Mouse (Mus musculus) stomach, embryonic 16.5 days (tissue): ENCODE data around the gene Zgpat. TPM values are rescaled to one million over a fixed set of nuclear protein-coding genes. Genes with fewer than 3 reads are reported as not detected.

ENCODE experiments used
- ATAC-seq: fragments of 200-750 bp; cut with Nextera tagmentation; 2 replicates; pipeline ENCODE4 v1.8.0; 2017; ENCODE audit warnings: moderate number of reproducible peaks, moderate TSS enrichment; ENCODE audit not compliant: insufficient read depth, low FRiP score
- H3K27ac ChIP-seq: fragments of 300-500 bp; sonication (generic); 2 replicates; pipeline ENCODE4 v1.5.1; 2014; ENCODE audit warnings: low read length
- H3K27me3 ChIP-seq: fragments of 300-500 bp; sonication (generic); 2 replicates; pipeline ENCODE4 v1.6.1; 2014; ENCODE audit warnings: low read length, control low read depth, mixed read lengths; ENCODE audit not compliant: control insufficient read depth, insufficient read depth
- H3K36me3 ChIP-seq: fragments of 300-500 bp; sonication (generic); 2 replicates; pipeline ENCODE4 v1.6.1; 2014; ENCODE audit warnings: low read length; ENCODE audit not compliant: control insufficient read depth, insufficient read depth
- H3K4me1 ChIP-seq: fragments of 300-500 bp; sonication (generic); 2 replicates; pipeline ENCODE4 v1.6.1; 2014; ENCODE audit warnings: low read length, control low read depth, mixed read lengths; ENCODE audit not compliant: control insufficient read depth, insufficient read depth
- H3K4me2 ChIP-seq: fragments of 300-500 bp; sonication (generic); 2 replicates; pipeline ENCODE4 v1.6.1; 2014; ENCODE audit warnings: low read depth, low read length, mixed read lengths
- H3K4me3 ChIP-seq: fragments of 300-500 bp; sonication (generic); replicated peaks from 2 replicates; pipeline ENCODE4 v1.5.1; 2014; ENCODE audit warnings: mild to moderate bottlenecking, low read length
- H3K9ac ChIP-seq: fragments of 300-500 bp; sonication (generic); 2 replicates; pipeline ENCODE4 v1.6.1; 2014; ENCODE audit warnings: low read length
- H3K9me3 ChIP-seq: fragments of 300-500 bp; sonication (generic); replicated peaks from 2 replicates; pipeline ENCODE4 v1.6.1; 2016; ENCODE audit warnings: low read length, control low read depth; ENCODE audit not compliant: control insufficient read depth
- WGBS: fragments of 180-500 bp; shearing (Covaris S2); extraction: QIAGEN DNeasy Blood & Tissue Kit; methylation state at CpG from one replicate; pipeline ENCODE4 v1.1.7; 2014; 5-methylcytosine and 5-hydroxymethylcytosine counted together
- polyA plus RNA-seq: library from polyadenylated mRNA; unstranded; fragments of >200 nt; fragmentation: Nextera tagmentation; extraction: Ambion mirVana; gene quantifications from 2 replicates; pipeline ENCODE4 v1.2.1, GENCODE M21; 2015

The Zgpat gene
- polyA plus RNA-seq, 1 experiment from 2014 or later, result 35.6 TPM

DNA sequence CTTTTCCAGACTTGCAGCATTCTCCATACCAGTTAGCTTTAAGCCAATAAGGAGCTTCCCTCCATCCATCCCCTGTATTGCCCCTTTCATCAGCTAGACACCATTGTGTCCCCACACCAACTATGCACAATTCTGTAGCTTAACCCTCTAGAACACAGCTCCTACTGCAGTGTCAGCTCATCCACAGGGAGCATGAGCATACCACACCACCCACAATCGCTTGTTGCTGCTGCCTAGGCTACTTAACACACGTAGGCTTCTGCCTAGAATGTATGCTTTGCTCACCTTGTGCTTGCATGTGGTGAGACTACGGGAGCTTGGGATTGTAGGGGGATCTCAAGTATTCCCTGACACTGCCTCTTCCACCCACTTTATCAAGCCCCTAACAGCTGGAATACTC lies 7.9 kb upstream of the Zgpat start:
- no peak for ATAC-seq
- Histone ChIP-seq H3K4me1 (no peaks in the 10 kb centered on the region), H3K27me3 (no peaks in the 10 kb centered on the region), H3K4me2 (no peak overlapping the region), H3K9me3 (no peaks in the 10 kb centered on the region), H3K36me3 (peaks cover 11% of the 10 kb centered on the region), H3K9ac (no peak overlapping the region), H3K27ac (no peak overlapping the region), H3K4me3 (no peak overlapping the region)
- 82% methylated on average over 3 of the region's 3 CpGs for WGBS

DNA sequence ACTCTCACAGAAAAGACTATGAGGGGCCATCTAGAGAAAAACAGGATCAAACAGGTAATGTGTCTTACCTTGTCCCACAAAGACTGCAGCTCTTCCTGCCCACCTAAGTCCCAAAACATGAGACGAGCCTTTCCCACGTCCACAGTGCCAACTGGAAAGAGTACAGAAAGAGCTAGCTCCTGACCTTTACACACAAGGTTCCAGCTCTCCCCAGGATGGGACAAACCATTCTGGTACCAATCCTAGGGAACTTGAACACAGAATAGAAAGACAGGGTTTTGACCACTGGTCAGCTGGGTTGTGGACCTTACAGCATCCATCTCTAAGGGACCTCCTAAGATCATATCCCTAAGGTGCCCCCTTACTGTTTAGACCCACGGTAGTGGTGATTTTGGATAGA lies 782 bp upstream of the Zgpat start:
- ATAC-seq, result no peak
- Histone ChIP-seq H3K27ac (no peak overlapping the region), H3K4me3 (peak overlapping the region; percentile 81), H3K4me1 (peaks cover 23% of the 10 kb centered on the region), H3K36me3 (peaks cover 3% of the 10 kb centered on the region), H3K9me3 (no peaks in the 10 kb centered on the region), H3K9ac (peak overlapping the region; percentile 91), H3K27me3 (no peaks in the 10 kb centered on the region), H3K4me2 (peak overlapping the region; percentile 96)
- WGBS, result 82% methylated on average over 3 of the region's 3 CpGs

DNA sequence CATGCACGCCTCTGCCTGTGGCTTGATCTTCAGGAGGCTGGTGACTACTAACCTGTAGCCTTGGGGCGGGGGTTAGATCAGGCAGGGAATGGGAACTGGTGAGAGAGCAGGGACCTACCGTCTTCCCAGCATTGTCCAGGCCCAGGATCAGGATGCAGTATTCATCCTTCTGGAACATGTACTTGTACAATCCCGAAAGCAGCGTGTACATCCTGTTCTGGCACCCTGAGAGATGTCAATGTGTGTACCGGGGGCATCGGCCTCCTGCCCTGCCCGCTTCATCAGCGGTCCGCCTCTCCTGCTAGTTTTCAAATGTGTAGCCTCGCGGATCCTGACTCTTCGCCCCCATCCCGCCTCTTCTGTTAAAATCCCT lies 255 bp upstream of the Zgpat start:
- 6% methylated on average over 14 of the region's 14 CpGs for WGBS
- Histone ChIP-seq H3K27me3 (no peaks in the 10 kb centered on the region), H3K4me1 (peaks cover 23% of the 10 kb centered on the region), H3K4me2 (peak overlapping the region; percentile 96), H3K9me3 (no peaks in the 10 kb centered on the region), H3K4me3 (peak overlapping the region; percentile 81), H3K36me3 (no peaks in the 10 kb centered on the region; the same call in 1 of the 2 replicates), H3K9ac (peak overlapping the region; percentile 91), H3K27ac (peak overlapping the region; percentile 86; the same call in 1 of the 2 replicates)
- ATAC-seq, result no peak

DNA sequence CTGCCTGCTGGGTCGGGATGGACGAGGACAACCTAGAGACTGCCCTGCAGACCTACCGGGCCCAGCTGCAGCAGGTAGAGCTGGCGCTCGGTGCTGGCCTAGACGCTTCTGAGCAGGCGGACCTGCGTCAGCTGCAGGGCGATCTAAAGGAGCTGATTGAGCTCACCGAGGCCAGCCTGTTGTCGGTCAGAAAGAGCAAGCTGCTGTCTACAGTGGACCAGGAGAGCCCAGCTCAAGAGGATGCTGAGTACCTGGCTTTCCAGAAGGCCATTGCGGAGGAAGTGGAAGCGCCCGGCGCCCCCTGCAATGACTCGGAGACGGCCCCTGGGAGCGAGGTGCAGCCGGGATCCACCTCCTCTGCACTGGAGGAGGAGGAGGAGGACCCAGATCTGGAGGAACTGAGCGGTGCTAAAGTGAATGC lies 937 bp downstream of the Zgpat start:
- no peaks in the 10 kb centered on the region; the same call in 1 of the 2 replicates for H3K9me3 ChIP-seq
- H3K4me1 ChIP-seq, result peaks cover 23% of the 10 kb centered on the region
- H3K9ac ChIP-seq, result peak overlapping the region; percentile 91
- no peaks in the 10 kb centered on the region for H3K27me3 ChIP-seq
- H3K4me3 ChIP-seq, result peak overlapping the region; percentile 81
- peak overlapping the region; percentile 96 for H3K4me2 ChIP-seq
- peaks cover 6% of the 10 kb centered on the region; the same call in 1 of the 2 replicates for H3K36me3 ChIP-seq
- H3K27ac ChIP-seq, result peak overlapping the region; percentile 86
- WGBS, result under 1% methylated on average over 20 of the region's 20 CpGs
- peak; percentile 59; the same call in 1 of the 2 replicates for ATAC-seq

DNA sequence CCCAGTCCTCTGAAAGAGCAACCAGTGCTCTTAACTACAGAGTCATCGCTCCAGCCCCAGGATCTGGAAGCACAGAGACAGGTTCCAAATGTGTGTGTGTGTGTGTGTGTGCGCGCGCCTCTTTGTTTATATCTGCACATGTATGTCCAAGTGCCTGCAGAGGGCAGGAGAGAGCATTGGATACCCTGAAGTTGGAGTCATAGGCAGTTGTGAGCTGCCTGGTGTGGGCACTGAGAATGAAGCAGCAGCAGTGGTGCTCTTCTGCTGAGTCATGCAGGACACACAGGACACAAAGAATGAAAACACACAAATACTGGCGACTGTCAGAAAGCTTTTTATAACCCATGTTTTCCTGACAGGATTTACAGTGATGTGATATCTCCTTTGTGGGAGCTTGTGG lies 5.3 kb downstream of the Zgpat start:
- WGBS, result 96% methylated on average over 5 of the region's 5 CpGs
- ATAC-seq, result no peak
- Histone ChIP-seq H3K27me3 (no peaks in the 10 kb centered on the region), H3K36me3 (0 out of 2 replicates have a peak, but pooled peaks cover 6% of the 10 kb centered on the region), H3K4me2 (no peak overlapping the region), H3K9ac (no peak overlapping the region), H3K9me3 (no peaks in the 10 kb centered on the region; the same call in 1 of the 2 replicates), H3K27ac (no peak overlapping the region), H3K4me1 (peaks cover 16% of the 10 kb centered on the region), H3K4me3 (no peak overlapping the region)

DNA sequence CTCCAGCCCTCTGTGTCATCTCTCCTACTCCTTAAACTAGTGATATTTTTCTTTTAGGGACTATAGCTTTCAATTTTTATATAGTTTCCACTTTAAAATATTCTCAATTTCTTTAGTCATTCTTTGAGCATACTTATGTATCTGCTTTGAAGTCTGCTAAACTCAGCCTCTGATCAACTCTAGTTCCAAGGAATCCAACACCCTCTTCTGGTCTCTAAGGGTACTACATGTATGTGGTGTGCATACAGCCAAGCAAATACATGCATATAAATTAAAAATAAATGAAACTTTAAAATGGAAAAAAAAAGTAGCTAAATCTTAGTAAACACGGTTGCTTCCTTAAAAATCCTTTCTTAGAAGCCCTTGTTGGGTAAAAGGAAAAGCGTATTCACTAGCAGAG lies 11.1 kb downstream of the Zgpat start:
- Histone ChIP-seq H3K27me3 (no peaks in the 10 kb centered on the region), H3K36me3 (peaks cover 4% of the 10 kb centered on the region; the same call in 1 of the 2 replicates), H3K27ac (no peak overlapping the region), H3K4me1 (no peaks in the 10 kb centered on the region), H3K9ac (no peak overlapping the region), H3K4me2 (no peak overlapping the region), H3K4me3 (no peak overlapping the region), H3K9me3 (no peaks in the 10 kb centered on the region)
- 94% methylated on average over 2 of the region's 2 CpGs for WGBS
- ATAC-seq, result no peak

DNA sequence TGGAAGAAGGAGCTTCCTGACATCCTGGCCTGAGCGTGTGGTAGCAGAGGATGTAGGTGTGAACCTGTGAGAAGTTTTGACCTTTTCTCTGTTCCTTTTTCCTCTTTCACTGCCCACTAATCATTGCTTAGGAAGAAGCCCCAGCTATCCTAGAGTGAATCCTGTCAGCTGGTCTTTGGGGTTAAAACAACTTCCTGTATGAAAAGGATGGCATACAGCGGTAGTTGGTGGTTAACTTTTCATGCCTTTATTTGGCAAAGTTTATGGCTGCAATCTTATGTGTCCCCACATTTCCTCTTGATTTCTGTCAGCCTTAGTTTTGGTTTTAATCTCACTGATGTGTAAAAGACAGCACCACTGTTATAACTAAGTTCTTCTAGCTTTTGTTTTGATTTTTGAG lies 12.5 kb downstream of the Zgpat start:
- Histone ChIP-seq H3K9ac (no peak overlapping the region), H3K4me1 (no peaks in the 10 kb centered on the region), H3K27me3 (no peaks in the 10 kb centered on the region), H3K36me3 (peaks cover 7% of the 10 kb centered on the region), H3K4me3 (no peak overlapping the region), H3K27ac (no peak overlapping the region), H3K4me2 (no peak overlapping the region), H3K9me3 (no peaks in the 10 kb centered on the region)
- no peak for ATAC-seq
- 73% methylated on average over 2 of the region's 2 CpGs for WGBS

DNA sequence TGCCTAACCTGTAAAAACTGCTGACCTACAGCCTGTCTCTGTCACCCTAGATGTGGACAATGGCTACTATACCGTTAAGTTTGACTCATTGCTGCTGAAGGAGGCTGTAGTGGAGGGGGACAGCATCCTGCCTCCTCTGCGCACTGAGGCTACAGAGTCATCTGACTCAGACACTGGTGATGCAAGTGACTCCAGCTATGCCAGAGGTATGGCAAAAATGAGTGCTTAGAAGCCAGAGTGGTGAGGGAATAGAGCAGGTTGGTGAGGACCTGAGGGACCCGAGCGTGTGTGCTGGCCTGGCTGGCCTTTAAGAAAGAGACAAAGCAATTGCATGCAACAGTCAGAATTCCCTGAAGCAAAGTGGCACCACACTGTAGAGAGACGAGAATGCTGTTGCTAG lies 14.0 kb downstream of the Zgpat start:
- H3K9ac ChIP-seq, result no peak overlapping the region
- no peak overlapping the region for H3K4me3 ChIP-seq
- H3K9me3 ChIP-seq, result no peaks in the 10 kb centered on the region
- no peak overlapping the region for H3K27ac ChIP-seq
- H3K4me2 ChIP-seq, result no peak overlapping the region
- H3K4me1 ChIP-seq, result no peaks in the 10 kb centered on the region
- WGBS, result 88% methylated on average over 5 of the region's 5 CpGs
- H3K36me3 ChIP-seq, result peaks cover 11% of the 10 kb centered on the region
- no peaks in the 10 kb centered on the region for H3K27me3 ChIP-seq
- ATAC-seq, result no peak

DNA sequence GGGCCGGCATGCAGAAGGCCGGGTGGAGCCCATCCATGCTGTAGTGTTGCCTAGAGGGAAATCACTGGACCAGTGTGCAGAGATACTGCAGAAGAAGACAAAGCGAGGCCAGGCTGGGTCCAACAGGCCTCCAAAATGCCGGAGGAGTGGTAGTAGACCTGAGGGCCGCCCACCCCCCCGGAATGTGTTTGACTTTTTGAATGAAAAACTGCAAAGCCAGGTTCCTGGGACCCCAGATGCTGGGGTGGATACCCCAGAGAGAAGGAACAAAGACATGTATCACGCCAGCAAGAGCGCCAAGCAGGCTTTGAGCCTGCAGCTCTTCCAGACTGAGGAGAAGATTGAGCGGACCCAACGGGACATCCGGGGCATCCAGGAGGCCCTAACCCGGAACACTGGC lies 15.1 kb downstream of the Zgpat start, which contains the start of gene Lime1:
Gene Lime1, plus strand, starts transcription at position 301 of the 400 bp plus-strand sequence.
- H3K27ac ChIP-seq, result no peak within 1 kb of the TSS
- no peak within 1 kb of the TSS for H3K9ac ChIP-seq
- no peak within 1 kb of the TSS for H3K4me3 ChIP-seq
- no peaks in the 10 kb centered on the region for H3K27me3 ChIP-seq
- no peaks in the 10 kb centered on the region for H3K4me1 ChIP-seq
- WGBS, result 91% methylated on average over 12 of the region's 12 CpGs
- H3K9me3 ChIP-seq, result no peaks in the 10 kb centered on the region
- no peak for ATAC-seq
- no peak within 1 kb of the TSS for H3K4me2 ChIP-seq
- peaks cover 11% of the 10 kb centered on the region for H3K36me3 ChIP-seq
